Mouse (Mus musculus) myocyte (in vitro differentiated cells): ENCODE results near the gene Gm11639. TPM values are rescaled to one million over a fixed set of nuclear protein-coding genes. Genes with fewer than 3 reads are reported as not detected.

Source experiments
- H3K27me3 ChIP-seq: one replicate; pipeline ENCODE4 v1.6.1; 2011; ENCODE audit not compliant: control insufficient read depth, insufficient read depth, insufficient read length
- H3K36me3 ChIP-seq: one replicate; pipeline ENCODE4 v1.6.1; 2011; ENCODE audit not compliant: control insufficient read depth, insufficient read depth
- H3K4me2 ChIP-seq: one replicate; pipeline ENCODE4 v1.6.1; 2011; ENCODE audit warnings: low read depth, control low read depth
- H3K4me3 ChIP-seq: one replicate; pipeline ENCODE4 v1.5.1; 2011; ENCODE audit warnings: mild to moderate bottlenecking, control low read depth, moderate library complexity
- H3K79me2 ChIP-seq: one replicate; pipeline ENCODE4 v1.6.1; 2011; ENCODE audit not compliant: control insufficient read depth, insufficient read depth
- H3ac ChIP-seq: one replicate; pipeline ENCODE4 v1.6.1; 2011; ENCODE audit not compliant: control insufficient read depth, insufficient read length
- CEBPB ChIP-seq: IDR thresholded peaks from 2 replicates; pipeline ENCODE4 v1.6.1; 2011; ENCODE audit warnings: mild to moderate bottlenecking, moderate library complexity; ENCODE audit not compliant: poor library complexity, insufficient read depth, severe bottlenecking
- E2F4 ChIP-seq: IDR thresholded peaks from one replicate; pipeline ENCODE4 v1.6.1; 2011; ENCODE audit warnings: mild to moderate bottlenecking, control low read depth, moderate library complexity; ENCODE audit not compliant: insufficient read depth
- MAX ChIP-seq: IDR thresholded peaks from one replicate; pipeline ENCODE4 v1.6.1; 2011; ENCODE audit warnings: low read depth, mild to moderate bottlenecking, control low read depth
- MYOD1 ChIP-seq, 3 experiments: IDR thresholded peaks; one replicate each; pipeline ENCODE4 v1.6.1; 2011; ENCODE audit warnings: control low read depth in 2 of 3, low read depth in 2 of 3, mild to moderate bottlenecking in 2 of 3, moderate library complexity in 1 of 3; ENCODE audit not compliant: insufficient read length in 2 of 3, control insufficient read depth in 1 of 3
- MYOG ChIP-seq, 3 experiments: IDR thresholded peaks; one replicate each; pipeline ENCODE4 v1.6.1; 2011; ENCODE audit warnings: control low read depth in 2 of 3, low read depth in 2 of 3, mild to moderate bottlenecking in 2 of 3; ENCODE audit not compliant: insufficient read length in 2 of 3, control insufficient read depth in 1 of 3, insufficient read depth in 1 of 3
- POLR2A ChIP-seq: IDR thresholded peaks from one replicate; pipeline ENCODE4 v1.6.1; 2011; ENCODE audit warnings: low read depth, mild to moderate bottlenecking, control low read depth, moderate library complexity; ENCODE audit not compliant: insufficient read length
- POLR2AphosphoS2 ChIP-seq: IDR thresholded peaks from one replicate; pipeline ENCODE4 v1.6.1; 2011; ENCODE audit warnings: low read depth, control low read depth; ENCODE audit not compliant: insufficient read length
- REST ChIP-seq: IDR thresholded peaks from one replicate; pipeline ENCODE4 v1.6.1; 2011; ENCODE audit warnings: mild to moderate bottlenecking, control low read depth, moderate library complexity; ENCODE audit not compliant: insufficient read depth, insufficient read length
- SRF ChIP-seq: IDR thresholded peaks from one replicate; pipeline ENCODE4 v1.6.1; 2011; ENCODE audit warnings: low read depth; ENCODE audit not compliant: control insufficient read depth, insufficient read length
- TCF12 ChIP-seq: IDR thresholded peaks from one replicate; pipeline ENCODE4 v1.6.1; 2011; ENCODE audit warnings: mild to moderate bottlenecking, control low read depth; ENCODE audit not compliant: poor library complexity, insufficient read depth, severe bottlenecking
- TCF3 ChIP-seq: IDR thresholded peaks from one replicate; pipeline ENCODE4 v1.6.1; 2011; ENCODE audit warnings: low read depth, control low read depth; ENCODE audit not compliant: insufficient read length
- USF1 ChIP-seq: IDR thresholded peaks from one replicate; pipeline ENCODE4 v1.6.1; 2011; ENCODE audit warnings: low read depth, mild to moderate bottlenecking, control low read depth, moderate library complexity
- polyA plus RNA-seq: library from polyadenylated mRNA; unstranded; fragments of >200 nt; fragmentation: generic; extraction: Trizol; gene quantifications from one replicate; pipeline ENCODE4 v1.2.1, GENCODE M21; 2012; ENCODE audit warnings: missing spikeins

The Gm11639 gene
- polyA plus RNA-seq: not detected

- H3K4me2 ChIP-seq: no peak within 1 kb of the TSS
- no peak for TF ChIP-seq REST
- no peak for TF ChIP-seq E2F4
- TF ChIP-seq CEBPB: no peak
- TF ChIP-seq MYOG (IDR thresholded peaks at IDR 0.05; ENCODE audit: control insufficient read depth in 1 of 3, insufficient read depth in 1 of 3, insufficient read length in 2 of 3, low read depth in 2 of 3): no peak
- no peak for TF ChIP-seq TCF12
- TF ChIP-seq SRF: no peak
- TF ChIP-seq TCF3: no peak
- TF ChIP-seq POLR2AphosphoS2: no peak
- TF ChIP-seq USF1: no peak
- TF ChIP-seq POLR2A: no peak
- TF ChIP-seq MAX: no peak
- no peak for TF ChIP-seq MYOD1 (IDR thresholded peaks at IDR 0.05; ENCODE audit: control insufficient read depth in 1 of 3, insufficient read length in 2 of 3, low read depth in 2 of 3)
Observed at GRCm38 (mm10) chr11:104685548-104685947, at the start of gene Gm11639. Gm11639 (plus strand) TSS chr11:104685707.

DNA sequence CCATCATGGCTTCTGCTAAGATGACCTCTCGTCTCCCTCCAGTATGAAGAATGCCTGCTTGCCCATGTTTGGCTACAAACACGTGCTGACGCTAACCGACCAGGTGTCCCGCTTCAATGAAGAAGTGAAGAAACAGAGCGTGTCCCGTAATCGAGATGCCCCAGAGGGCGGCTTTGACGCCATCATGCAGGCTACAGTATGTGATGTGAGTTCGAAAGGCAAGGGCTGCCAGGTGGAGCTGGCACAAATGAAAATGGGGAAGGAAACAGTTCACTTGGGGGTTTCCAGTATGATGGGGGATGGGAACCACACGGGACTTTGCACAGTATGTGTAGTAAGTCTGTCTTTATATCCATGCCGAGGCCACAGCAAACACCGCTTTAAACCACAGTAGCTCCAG, 48.5 kb upstream of the Gm11639 start:
- TF ChIP-seq MAX: no peak
- no peak for TF ChIP-seq USF1
- TF ChIP-seq TCF12: no peak
- TF ChIP-seq POLR2AphosphoS2: no peak
- no peak for TF ChIP-seq REST
- no peak for TF ChIP-seq E2F4
- TF ChIP-seq MYOG (IDR thresholded peaks at IDR 0.05; ENCODE audit: control insufficient read depth in 1 of 3, insufficient read depth in 1 of 3, insufficient read length in 2 of 3, low read depth in 2 of 3): no peak
- Histone ChIP-seq H3K27me3 (no peaks in the 10 kb centered on the region), H3K4me2 (no peak overlapping the region), H3K79me2 (no peaks in the 10 kb centered on the region), H3ac (no peak overlapping the region), H3K4me3 (no peak overlapping the region), H3K36me3 (peaks cover 22% of the 10 kb centered on the region)

More at GRCm38 (mm10) chr11:104685548-104685947, at the start of gene Gm11639:
- H3K4me3 ChIP-seq: no peak within 1 kb of the TSS
- H3ac ChIP-seq: no peak within 1 kb of the TSS
- H3K36me3 ChIP-seq: no peaks in the 10 kb centered on the region
- H3K79me2 ChIP-seq: no peaks in the 10 kb centered on the region
- H3K27me3 ChIP-seq: no peaks in the 10 kb centered on the region

GRCm38 (mm10) chr11:104638006-104638405, 47.5 kb upstream of the Gm11639 start:
- H3K4me3 ChIP-seq: no peak overlapping the region
- no peaks in the 10 kb centered on the region for H3K79me2 ChIP-seq
- no peak overlapping the region for H3K4me2 ChIP-seq
- no peak overlapping the region for H3ac ChIP-seq
- H3K36me3 ChIP-seq: peaks cover 32% of the 10 kb centered on the region
- no peaks in the 10 kb centered on the region for H3K27me3 ChIP-seq
- TF ChIP-seq SRF (no peak), TCF12 (no peak), CEBPB (no peak)

- no peak overlapping the region for H3ac ChIP-seq
Observed at GRCm38 (mm10) chr11:104638906-104639305, 46.6 kb upstream of the Gm11639 start.

DNA sequence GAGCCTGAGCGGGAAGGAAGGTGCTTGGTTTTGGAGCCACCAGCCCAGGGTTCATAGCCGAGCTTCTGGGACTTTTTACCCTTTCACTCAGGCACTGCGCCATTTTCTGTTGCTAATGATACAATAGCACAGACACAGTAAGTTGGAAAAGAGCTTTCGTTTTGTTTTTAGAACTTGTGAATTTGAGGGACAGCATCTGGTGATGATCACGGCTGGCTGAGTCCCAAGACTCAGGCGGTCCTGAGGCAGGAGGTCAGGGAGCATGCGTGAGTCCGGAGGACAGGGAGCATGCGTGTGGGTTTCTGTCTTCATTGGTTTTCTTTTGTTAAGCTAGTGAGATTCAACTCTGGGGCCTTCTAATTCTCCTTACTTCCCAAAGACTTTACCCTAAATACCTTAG, 45.9 kb upstream of the Gm11639 start:
- Histone ChIP-seq H3K79me2 (no peaks in the 10 kb centered on the region), H3ac (no peak overlapping the region), H3K4me2 (no peak overlapping the region), H3K4me3 (no peak overlapping the region), H3K36me3 (peaks cover 37% of the 10 kb centered on the region), H3K27me3 (no peaks in the 10 kb centered on the region)
- TF ChIP-seq TCF3 (no peak), MAX (no peak), USF1 (no peak), POLR2AphosphoS2 (no peak), SRF (no peak), MYOG (IDR thresholded peaks at IDR 0.05; ENCODE audit: control insufficient read depth in 1 of 3, insufficient read depth in 1 of 3, insufficient read length in 2 of 3, low read depth in 2 of 3) (no peak), CEBPB (no peak), E2F4 (no peak), POLR2A (no peak), MYOD1 (IDR thresholded peaks at IDR 0.05; ENCODE audit: control insufficient read depth in 1 of 3, insufficient read length in 2 of 3, low read depth in 2 of 3) (no peak), TCF12 (no peak), REST (no peak)

More at GRCm38 (mm10) chr11:104638906-104639305, 46.6 kb upstream of the Gm11639 start:
- H3K4me2 ChIP-seq: no peak overlapping the region
- no peak for TF ChIP-seq MYOD1 (IDR thresholded peaks at IDR 0.05; ENCODE audit: control insufficient read depth in 1 of 3, insufficient read length in 2 of 3, low read depth in 2 of 3)
- no peak overlapping the region for H3K4me3 ChIP-seq
- no peaks in the 10 kb centered on the region for H3K27me3 ChIP-seq
- H3K79me2 ChIP-seq: no peaks in the 10 kb centered on the region
- H3K36me3 ChIP-seq: peaks cover 38% of the 10 kb centered on the region
